Mouse (Mus musculus) heart, embryonic 14.5 days (tissue): Measurements from ENCODE around the gene Tkt. TPM values are rescaled to one million over a fixed set of nuclear protein-coding genes. Genes with fewer than 3 reads are reported as not detected.

Experiments used
- ATAC-seq: fragments of 200-750 bp; cut with Nextera tagmentation; 2 replicates; pipeline ENCODE4 v1.8.0; 2017; ENCODE audit warnings: low read depth, moderate TSS enrichment; ENCODE audit not compliant: insufficient number of reproducible peaks, insufficient read depth, low FRiP score
- H3K27ac ChIP-seq, 2 experiments: fragments of 200-500 bp in 1 of 2; fragments of 300-500 bp in 1 of 2; sonication (generic) in 1 of 2; replicated peaks in 1 of 2; 2 replicates each; pipeline ENCODE4 v1.5.1; 2012 to 2014; ENCODE audit warnings: low read depth in 2 of 2, low read length in 2 of 2, control low read depth in 1 of 2, mild to moderate bottlenecking in 1 of 2, mixed read lengths in 1 of 2; ENCODE audit not compliant: control insufficient read depth in 1 of 2, insufficient read depth in 1 of 2
- H3K27me3 ChIP-seq: fragments of 300-500 bp; sonication (generic); 2 replicates; pipeline ENCODE4 v1.6.1; 2014; ENCODE audit warnings: mild to moderate bottlenecking, low read length, control low read depth; ENCODE audit not compliant: control insufficient read depth, insufficient read depth
- H3K36me3 ChIP-seq: fragments of 300-500 bp; sonication (generic); 2 replicates; pipeline ENCODE4 v1.6.1; 2014; ENCODE audit warnings: mild to moderate bottlenecking, control low read depth, low read length, mixed read lengths; ENCODE audit not compliant: control insufficient read depth, insufficient read depth
- H3K4me1 ChIP-seq, 2 experiments: fragments of 200-500 bp in 1 of 2; fragments of 300-500 bp in 1 of 2; sonication (generic) in 1 of 2; 2 replicates each; pipeline ENCODE4 v1.6.1; 2012 to 2014; ENCODE audit warnings: low read length in 2 of 2, control low read depth in 1 of 2, mixed read lengths in 1 of 2; ENCODE audit not compliant: control insufficient read depth in 2 of 2, insufficient read depth in 2 of 2
- H3K4me2 ChIP-seq: fragments of 300-500 bp; sonication (generic); 2 replicates; pipeline ENCODE4 v1.6.1; 2014; ENCODE audit warnings: mild to moderate bottlenecking, low read length
- H3K4me3 ChIP-seq, 2 experiments: fragments of 200-500 bp in 1 of 2; fragments of 300-500 bp in 1 of 2; sonication (generic) in 1 of 2; 2 replicates each; pipeline ENCODE4 v1.5.1; 2012 to 2014; ENCODE audit warnings: low read length in 2 of 2, mild to moderate bottlenecking in 2 of 2, control low read depth in 1 of 2, low read depth in 1 of 2, moderate library complexity in 1 of 2; ENCODE audit not compliant: control insufficient read depth in 1 of 2, insufficient read depth in 1 of 2
- H3K9ac ChIP-seq: fragments of 300-500 bp; sonication (generic); 2 replicates; pipeline ENCODE4 v1.6.1; 2014; ENCODE audit warnings: mild to moderate bottlenecking, low read length
- H3K9me3 ChIP-seq: fragments of 300-500 bp; sonication (generic); 2 replicates; pipeline ENCODE4 v1.6.1; 2016; ENCODE audit warnings: low read length, control low read depth; ENCODE audit not compliant: control insufficient read depth
- WGBS: fragments of 180-500 bp; shearing (Covaris S2); extraction: QIAGEN DNeasy Blood & Tissue Kit; methylation state at CpG from one replicate; pipeline ENCODE4 v1.1.7; 2014; 5-methylcytosine and 5-hydroxymethylcytosine counted together
- polyA plus RNA-seq: library from polyadenylated mRNA; unstranded; fragments of >200 nt; fragmentation: Nextera tagmentation; extraction: Ambion mirVana; gene quantifications from 2 replicates; pipeline ENCODE4 v1.2.1, GENCODE M21; 2014

Gene Tkt
- polyA plus RNA-seq, 1 experiment from 2014 or later, result 31.5 TPM

GRCm38 (mm10) chr14:30610304-30610703 is 62.1 kb downstream of the Tkt start:
- ATAC-seq, result no peak
- peaks cover 31% of the 10 kb centered on the region for H3K36me3 ChIP-seq
- WGBS, result 76% methylated on average over 2 of the region's 2 CpGs
- peaks cover 8 to 15% of the 10 kb centered on the region in 2 experiments; a peak in 2 of 4 replicates for H3K4me1 ChIP-seq
- no peak overlapping the region for H3K4me2 ChIP-seq
- H3K9ac ChIP-seq, result no peak overlapping the region
- H3K27ac ChIP-seq, result no peak overlapping the region
- no peaks in the 10 kb centered on the region for H3K9me3 ChIP-seq
- no peaks in the 10 kb centered on the region for H3K27me3 ChIP-seq
- H3K4me3 ChIP-seq, result no peak overlapping the region

GRCm38 (mm10) chr14:30610940-30611339 is 62.8 kb downstream of the Tkt start:
- no peak for ATAC-seq
- no peak overlapping the region for H3K4me3 ChIP-seq
- H3K27me3 ChIP-seq, result no peaks in the 10 kb centered on the region
- 76% methylated on average over 3 of the region's 3 CpGs for WGBS
- no peaks in the 10 kb centered on the region for H3K9me3 ChIP-seq
- H3K4me2 ChIP-seq, result no peak overlapping the region
- H3K36me3 ChIP-seq, result peaks cover 28% of the 10 kb centered on the region
- H3K27ac ChIP-seq, result no peak overlapping the region
- peaks cover 8 to 15% of the 10 kb centered on the region in 2 experiments; a peak in 2 of 4 replicates for H3K4me1 ChIP-seq
- H3K9ac ChIP-seq, result peak overlapping the region; percentile 2; the same call in 1 of the 2 replicates

- Histone ChIP-seq H3K9me3 (no peaks in the 10 kb centered on the region), H3K9ac (peak overlapping the region; percentile 17; the same call in 1 of the 2 replicates), H3K4me1 (peaks cover 8 to 15% of the 10 kb centered on the region in 2 experiments; a peak in 2 of 4 replicates), H3K36me3 (peaks cover 15% of the 10 kb centered on the region), H3K27ac (no peak overlapping the region), H3K4me2 (no peak overlapping the region), H3K27me3 (no peaks in the 10 kb centered on the region), H3K4me3 (no peak overlapping the region)
- no peak for ATAC-seq
- WGBS, result 22% methylated on average over 7 of the region's 7 CpGs
Measured at GRCm38 (mm10) chr14:30612523-30612922, 64.4 kb downstream of the Tkt start.

- Histone ChIP-seq H3K27me3 (no peaks in the 10 kb centered on the region), H3K36me3 (peaks cover 15% of the 10 kb centered on the region), H3K4me1 (peaks cover 8 to 15% of the 10 kb centered on the region in 2 experiments; a peak in 2 of 4 replicates), H3K4me3 (no peak overlapping the region), H3K27ac (no peak overlapping the region), H3K9me3 (no peaks in the 10 kb centered on the region), H3K9ac (peak overlapping the region; percentile 17; the same call in 1 of the 2 replicates), H3K4me2 (no peak overlapping the region)
- ATAC-seq, result no peak
- WGBS, result 83% methylated on average over 2 of the region's 2 CpGs
Measured at GRCm38 (mm10) chr14:30612962-30613715, 65.0 kb downstream of the Tkt start.

DNA sequence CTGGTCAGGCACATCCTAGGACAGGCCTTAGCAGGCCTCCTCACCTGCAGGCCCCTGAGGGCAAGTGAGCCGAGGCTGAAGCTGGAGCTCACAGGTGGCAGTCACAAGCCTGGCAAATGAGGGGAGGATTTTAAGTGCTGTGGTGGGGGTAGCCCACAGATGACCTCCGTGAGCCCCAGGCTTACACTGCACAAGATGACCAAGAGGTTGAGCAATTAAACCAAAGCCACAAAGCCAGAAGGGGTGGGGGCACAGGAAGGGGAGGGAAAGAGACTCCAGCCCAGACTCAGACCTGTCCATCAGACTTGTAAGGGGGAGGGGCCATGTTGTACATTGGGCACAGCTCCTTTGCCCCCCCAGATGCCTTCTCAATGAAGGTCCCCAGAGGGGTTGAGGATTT is 68.6 kb downstream of the Tkt start:
- H3K4me1 ChIP-seq, result peaks cover 8 to 9% of the 10 kb centered on the region in 2 experiments; a peak in 2 of 4 replicates
- WGBS, result 64% methylated on average over 2 of the region's 2 CpGs
- ATAC-seq, result no peak
- H3K27ac ChIP-seq, result no peak overlapping the region
- no peaks in the 10 kb centered on the region for H3K9me3 ChIP-seq
- no peak overlapping the region for H3K4me3 ChIP-seq
- H3K4me2 ChIP-seq, result no peak overlapping the region
- no peaks in the 10 kb centered on the region for H3K36me3 ChIP-seq
- no peak overlapping the region for H3K9ac ChIP-seq
- H3K27me3 ChIP-seq, result no peaks in the 10 kb centered on the region

GRCm38 (mm10) chr14:30618746-30619275 is 70.7 kb downstream of the Tkt start:
- 89% methylated on average over 2 of the region's 2 CpGs for WGBS
- Histone ChIP-seq H3K27me3 (no peaks in the 10 kb centered on the region), H3K4me3 (no peak overlapping the region), H3K4me2 (no peak overlapping the region), H3K9ac (no peak overlapping the region), H3K36me3 (no peaks in the 10 kb centered on the region), H3K4me1 (peaks cover 8 to 11% of the 10 kb centered on the region in 2 experiments; a peak in 2 of 4 replicates), H3K9me3 (no peaks in the 10 kb centered on the region), H3K27ac (no peak overlapping the region)
- no peak for ATAC-seq

DNA sequence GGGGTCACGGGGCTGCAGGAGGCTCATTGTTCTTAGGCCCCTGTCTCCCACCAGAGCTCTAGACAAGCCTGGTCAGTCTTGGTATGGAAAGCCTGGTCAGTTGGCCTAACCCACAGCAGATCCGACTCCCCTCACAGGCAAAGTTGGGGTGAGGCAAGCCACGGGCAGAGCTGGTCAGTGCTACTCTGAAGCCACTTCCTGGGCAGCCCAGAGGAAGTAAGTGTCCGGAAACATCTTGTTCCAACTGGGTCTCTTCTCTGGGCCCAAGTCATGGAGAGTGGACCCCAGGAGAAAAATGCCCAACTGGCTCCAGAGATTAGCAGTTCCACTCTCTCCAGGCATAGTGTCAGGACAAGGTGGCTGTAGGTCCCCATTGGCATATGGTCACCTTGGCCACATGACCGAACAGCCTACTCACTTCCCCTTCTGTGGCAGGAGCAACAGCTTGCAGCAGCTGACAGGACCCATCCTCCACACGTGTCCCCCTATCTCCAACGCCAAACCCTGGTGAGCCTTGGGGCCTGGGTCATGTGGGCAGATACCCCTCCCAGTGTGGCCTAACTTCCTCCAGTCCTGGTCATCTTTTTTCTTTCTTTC is 71.9 kb downstream of the Tkt start:
- Histone ChIP-seq H3K4me3 (no peak overlapping the region), H3K36me3 (no peaks in the 10 kb centered on the region), H3K4me2 (no peak overlapping the region), H3K27me3 (no peaks in the 10 kb centered on the region), H3K9me3 (no peaks in the 10 kb centered on the region), H3K27ac (no peak overlapping the region), H3K4me1 (peaks cover 2 to 16% of the 10 kb centered on the region in 2 experiments; a peak in 3 of 4 replicates), H3K9ac (no peak overlapping the region)
- WGBS, result 60% methylated on average over 7 of the region's 7 CpGs
- ATAC-seq, result no peak
